Mouse (Mus musculus) myocyte (in vitro differentiated cells): ENCODE data around the gene Neurl1a. TPM values are rescaled to one million over a fixed set of nuclear protein-coding genes. Genes with fewer than 3 reads are reported as not detected.

ENCODE experiments used
- H3K27me3 ChIP-seq: one replicate; pipeline ENCODE4 v1.6.1; 2011; ENCODE audit not compliant: control insufficient read depth, insufficient read depth, insufficient read length
- H3K36me3 ChIP-seq: one replicate; pipeline ENCODE4 v1.6.1; 2011; ENCODE audit not compliant: control insufficient read depth, insufficient read depth
- H3K4me2 ChIP-seq: one replicate; pipeline ENCODE4 v1.6.1; 2011; ENCODE audit warnings: low read depth, control low read depth
- H3K4me3 ChIP-seq: one replicate; pipeline ENCODE4 v1.5.1; 2011; ENCODE audit warnings: mild to moderate bottlenecking, control low read depth, moderate library complexity
- H3K79me2 ChIP-seq: one replicate; pipeline ENCODE4 v1.6.1; 2011; ENCODE audit not compliant: control insufficient read depth, insufficient read depth
- H3ac ChIP-seq: one replicate; pipeline ENCODE4 v1.6.1; 2011; ENCODE audit not compliant: control insufficient read depth, insufficient read length
- CEBPB ChIP-seq: IDR thresholded peaks from 2 replicates; pipeline ENCODE4 v1.6.1; 2011; ENCODE audit warnings: mild to moderate bottlenecking, moderate library complexity; ENCODE audit not compliant: poor library complexity, insufficient read depth, severe bottlenecking
- E2F4 ChIP-seq: IDR thresholded peaks from one replicate; pipeline ENCODE4 v1.6.1; 2011; ENCODE audit warnings: mild to moderate bottlenecking, control low read depth, moderate library complexity; ENCODE audit not compliant: insufficient read depth
- MAX ChIP-seq: IDR thresholded peaks from one replicate; pipeline ENCODE4 v1.6.1; 2011; ENCODE audit warnings: low read depth, mild to moderate bottlenecking, control low read depth
- MYOD1 ChIP-seq, 3 experiments: IDR thresholded peaks; one replicate each; pipeline ENCODE4 v1.6.1; 2011; ENCODE audit warnings: control low read depth in 2 of 3, low read depth in 2 of 3, mild to moderate bottlenecking in 2 of 3, moderate library complexity in 1 of 3; ENCODE audit not compliant: insufficient read length in 2 of 3, control insufficient read depth in 1 of 3
- MYOG ChIP-seq, 3 experiments: IDR thresholded peaks; one replicate each; pipeline ENCODE4 v1.6.1; 2011; ENCODE audit warnings: control low read depth in 2 of 3, low read depth in 2 of 3, mild to moderate bottlenecking in 2 of 3; ENCODE audit not compliant: insufficient read length in 2 of 3, control insufficient read depth in 1 of 3, insufficient read depth in 1 of 3
- POLR2A ChIP-seq: IDR thresholded peaks from one replicate; pipeline ENCODE4 v1.6.1; 2011; ENCODE audit warnings: low read depth, mild to moderate bottlenecking, control low read depth, moderate library complexity; ENCODE audit not compliant: insufficient read length
- POLR2AphosphoS2 ChIP-seq: IDR thresholded peaks from one replicate; pipeline ENCODE4 v1.6.1; 2011; ENCODE audit warnings: low read depth, control low read depth; ENCODE audit not compliant: insufficient read length
- REST ChIP-seq: IDR thresholded peaks from one replicate; pipeline ENCODE4 v1.6.1; 2011; ENCODE audit warnings: mild to moderate bottlenecking, control low read depth, moderate library complexity; ENCODE audit not compliant: insufficient read depth, insufficient read length
- SRF ChIP-seq: IDR thresholded peaks from one replicate; pipeline ENCODE4 v1.6.1; 2011; ENCODE audit warnings: low read depth; ENCODE audit not compliant: control insufficient read depth, insufficient read length
- TCF12 ChIP-seq: IDR thresholded peaks from one replicate; pipeline ENCODE4 v1.6.1; 2011; ENCODE audit warnings: mild to moderate bottlenecking, control low read depth; ENCODE audit not compliant: poor library complexity, insufficient read depth, severe bottlenecking
- TCF3 ChIP-seq: IDR thresholded peaks from one replicate; pipeline ENCODE4 v1.6.1; 2011; ENCODE audit warnings: low read depth, control low read depth; ENCODE audit not compliant: insufficient read length
- USF1 ChIP-seq: IDR thresholded peaks from one replicate; pipeline ENCODE4 v1.6.1; 2011; ENCODE audit warnings: low read depth, mild to moderate bottlenecking, control low read depth, moderate library complexity
- polyA plus RNA-seq: library from polyadenylated mRNA; unstranded; fragments of >200 nt; fragmentation: generic; extraction: Trizol; gene quantifications from one replicate; pipeline ENCODE4 v1.2.1, GENCODE M21; 2012; ENCODE audit warnings: missing spikeins

The Neurl1a gene
- polyA plus RNA-seq, 1 experiment, result 120 TPM

- Histone ChIP-seq H3K36me3 (no peaks in the 10 kb centered on the region), H3K79me2 (no peaks in the 10 kb centered on the region), H3K27me3 (peaks cover 9% of the 10 kb centered on the region), H3K4me3 (no peak within 1 kb of the TSS), H3K4me2 (no peak within 1 kb of the TSS), H3ac (no peak within 1 kb of the TSS)
- TF ChIP-seq POLR2A, result no peak
- no peak for TF ChIP-seq CEBPB
- TF ChIP-seq REST, result no peak
- no peak for TF ChIP-seq MAX
- no peak for TF ChIP-seq E2F4
- TF ChIP-seq TCF12, result no peak
- no peak for TF ChIP-seq MYOG (IDR thresholded peaks at IDR 0.05; ENCODE audit: control insufficient read depth in 1 of 3, insufficient read depth in 1 of 3, insufficient read length in 2 of 3, low read depth in 2 of 3)
- no peak for TF ChIP-seq SRF
- TF ChIP-seq MYOD1 (IDR thresholded peaks at IDR 0.05; ENCODE audit: control insufficient read depth in 1 of 3, insufficient read length in 2 of 3, low read depth in 2 of 3), result no peak
- TF ChIP-seq USF1, result no peak
- TF ChIP-seq POLR2AphosphoS2, result no peak
- TF ChIP-seq TCF3, result no peak
Measured at GRCm38 (mm10) chr19:47157664-47158063, 21.0 kb upstream of the Neurl1a start, which contains the start of gene Calhm3. Calhm3 (minus strand) TSS chr19:47157764.

GRCm38 (mm10) chr19:47161669-47162068 lies 17.0 kb upstream of the Neurl1a start:
- H3K27me3 ChIP-seq, result peaks cover 9% of the 10 kb centered on the region
- no peaks in the 10 kb centered on the region for H3K79me2 ChIP-seq
- no peak overlapping the region for H3K4me2 ChIP-seq
- no peak overlapping the region for H3K4me3 ChIP-seq
- no peak overlapping the region for H3ac ChIP-seq
- TF ChIP-seq CEBPB (no peak), SRF (no peak), MAX (no peak), POLR2A (no peak), E2F4 (no peak), REST (no peak), MYOD1 (IDR thresholded peaks at IDR 0.05; ENCODE audit: control insufficient read depth in 1 of 3, insufficient read length in 2 of 3, low read depth in 2 of 3) (no peak), USF1 (no peak), POLR2AphosphoS2 (no peak), TCF12 (no peak)
- H3K36me3 ChIP-seq, result no peaks in the 10 kb centered on the region

- Histone ChIP-seq H3K36me3 (no peaks in the 10 kb centered on the region), H3K79me2 (no peaks in the 10 kb centered on the region), H3K4me2 (no peak overlapping the region), H3ac (no peak overlapping the region), H3K4me3 (no peak overlapping the region), H3K27me3 (no peaks in the 10 kb centered on the region)
- TF ChIP-seq E2F4 (no peak), MYOG (IDR thresholded peaks at IDR 0.05; ENCODE audit: control insufficient read depth in 1 of 3, insufficient read depth in 1 of 3, insufficient read length in 2 of 3, low read depth in 2 of 3) (peak in 2 of 3 experiments; percentile 24 to 44), POLR2A (no peak), MAX (no peak)
Measured at GRCm38 (mm10) chr19:47163176-47163744, 15.4 kb upstream of the Neurl1a start.

- no peak overlapping the region for H3K4me2 ChIP-seq
- H3K4me3 ChIP-seq, result no peak overlapping the region
- no peaks in the 10 kb centered on the region for H3K79me2 ChIP-seq
- H3K27me3 ChIP-seq, result no peaks in the 10 kb centered on the region
- H3K36me3 ChIP-seq, result no peaks in the 10 kb centered on the region
- TF ChIP-seq MAX (no peak), E2F4 (no peak), REST (no peak), MYOD1 (IDR thresholded peaks at IDR 0.05; ENCODE audit: control insufficient read depth in 1 of 3, insufficient read length in 2 of 3, low read depth in 2 of 3) (no peak), SRF (no peak), TCF3 (no peak)
- no peak overlapping the region for H3ac ChIP-seq
Measured at GRCm38 (mm10) chr19:47166758-47167157, 11.9 kb upstream of the Neurl1a start.

GRCm38 (mm10) chr19:47167617-47168214 lies 10.9 kb upstream of the Neurl1a start:
- H3K4me2 ChIP-seq, result peak overlapping the region; percentile 72
- H3K79me2 ChIP-seq, result no peaks in the 10 kb centered on the region
- no peak overlapping the region for H3ac ChIP-seq
- TF ChIP-seq POLR2A (no peak), MAX (no peak), REST (no peak), MYOG (IDR thresholded peaks at IDR 0.05; ENCODE audit: control insufficient read depth in 1 of 3, insufficient read depth in 1 of 3, insufficient read length in 2 of 3, low read depth in 2 of 3) (peak in 2 of 3 experiments; percentile 34 to 57), MYOD1 (IDR thresholded peaks at IDR 0.05; ENCODE audit: control insufficient read depth in 1 of 3, insufficient read length in 2 of 3, low read depth in 2 of 3) (peak in 2 of 3 experiments; percentile 45 to 66), SRF (no peak), CEBPB (peak; percentile 33; the same call in 1 of the 2 replicates), USF1 (no peak), TCF12 (no peak), TCF3 (no peak)
- H3K4me3 ChIP-seq, result no peak overlapping the region
- no peaks in the 10 kb centered on the region for H3K36me3 ChIP-seq
- H3K27me3 ChIP-seq, result no peaks in the 10 kb centered on the region
